Mouse (Mus musculus) stomach, postnatal 0 days (tissue): ENCODE measurements around the gene Uvrag.

Experiments used
- CTCF ChIP-seq: IDR thresholded peaks from 2 replicates; pipeline ENCODE4 v1.5.1; 2016; ENCODE audit warnings: antibody characterized with exemption, low read depth, mild to moderate bottlenecking, moderate library complexity
- EP300 ChIP-seq: optimal IDR thresholded peaks from 2 replicates; pipeline ENCODE3; 2016; ENCODE audit warnings: antibody characterized with exemption

DNA sequence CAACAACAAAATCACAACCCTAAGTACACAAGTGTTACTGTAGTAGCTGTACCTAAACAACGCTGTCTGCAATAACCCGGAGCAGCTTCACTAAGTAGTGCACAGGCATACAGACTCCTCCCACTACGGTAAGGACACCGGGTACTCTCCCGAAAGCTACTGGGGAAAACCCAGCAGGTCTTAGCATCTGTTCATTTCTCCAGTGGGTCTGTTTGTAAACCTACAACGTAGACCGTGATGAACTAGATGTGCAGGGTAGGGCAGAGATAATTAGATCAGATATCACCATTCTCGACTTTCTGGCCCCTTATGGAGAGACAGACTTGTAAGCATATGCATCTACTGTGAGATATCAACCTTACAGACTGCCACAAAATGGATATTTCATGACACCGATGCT is 99.1 kb downstream of the Uvrag start:
- TF ChIP-seq CTCF = no peak
- TF ChIP-seq EP300 = no peak
